Mouse (Mus musculus) midbrain, embryonic 12.5 days (tissue): ENCODE results near the gene Spns1. TPM values are rescaled to one million over a fixed set of nuclear protein-coding genes. Genes with fewer than 3 reads are reported as not detected.

Experiments used
- ATAC-seq: fragments of 200-750 bp; cut with Nextera tagmentation; 2 replicates; pipeline ENCODE4 v1.8.0; 2017; ENCODE audit warnings: low read depth, moderate TSS enrichment, moderate library complexity; ENCODE audit not compliant: low FRiP score
- H3K27ac ChIP-seq: fragments of 300-500 bp; sonication (generic); replicated peaks from 2 replicates; pipeline ENCODE4 v1.5.1; 2016; ENCODE audit warnings: mild to moderate bottlenecking
- H3K27me3 ChIP-seq: fragments of 300-500 bp; sonication (generic); 2 replicates; pipeline ENCODE4 v1.6.1; 2016; ENCODE audit warnings: mild to moderate bottlenecking
- H3K36me3 ChIP-seq: fragments of 300-500 bp; sonication (generic); 2 replicates; pipeline ENCODE4 v1.6.1; 2016
- H3K4me1 ChIP-seq: fragments of 300-500 bp; sonication (generic); 2 replicates; pipeline ENCODE4 v1.6.1; 2016
- H3K4me2 ChIP-seq: fragments of 300-500 bp; sonication (generic); replicated peaks from 2 replicates; pipeline ENCODE4 v1.6.1; 2016; ENCODE audit warnings: mild to moderate bottlenecking, moderate library complexity
- H3K4me3 ChIP-seq: fragments of 300-500 bp; sonication (generic); 2 replicates; pipeline ENCODE4 v1.5.1; 2016; ENCODE audit warnings: mild to moderate bottlenecking
- H3K9ac ChIP-seq: fragments of 300-500 bp; sonication (generic); replicated peaks from 2 replicates; pipeline ENCODE4 v1.6.1; 2016; ENCODE audit warnings: mild to moderate bottlenecking, moderate library complexity
- H3K9me3 ChIP-seq: fragments of 300-500 bp; sonication (generic); 2 replicates; pipeline ENCODE4 v1.6.1; 2016; ENCODE audit warnings: mild to moderate bottlenecking
- WGBS: fragments of 180-500 bp; shearing (Covaris S2); methylation state at CpG from one replicate; pipeline ENCODE4 v1.1.7; 2016; 5-methylcytosine and 5-hydroxymethylcytosine counted together
- polyA plus RNA-seq: library from polyadenylated mRNA; unstranded; fragments of >200 nt; fragmentation: Nextera tagmentation; extraction: Ambion mirVana; gene quantifications from 2 replicates; pipeline ENCODE4 v1.2.1, GENCODE M21; 2016

Gene Spns1
- polyA plus RNA-seq, 1 experiment from 2014 or later, result 66.9 TPM

DNA sequence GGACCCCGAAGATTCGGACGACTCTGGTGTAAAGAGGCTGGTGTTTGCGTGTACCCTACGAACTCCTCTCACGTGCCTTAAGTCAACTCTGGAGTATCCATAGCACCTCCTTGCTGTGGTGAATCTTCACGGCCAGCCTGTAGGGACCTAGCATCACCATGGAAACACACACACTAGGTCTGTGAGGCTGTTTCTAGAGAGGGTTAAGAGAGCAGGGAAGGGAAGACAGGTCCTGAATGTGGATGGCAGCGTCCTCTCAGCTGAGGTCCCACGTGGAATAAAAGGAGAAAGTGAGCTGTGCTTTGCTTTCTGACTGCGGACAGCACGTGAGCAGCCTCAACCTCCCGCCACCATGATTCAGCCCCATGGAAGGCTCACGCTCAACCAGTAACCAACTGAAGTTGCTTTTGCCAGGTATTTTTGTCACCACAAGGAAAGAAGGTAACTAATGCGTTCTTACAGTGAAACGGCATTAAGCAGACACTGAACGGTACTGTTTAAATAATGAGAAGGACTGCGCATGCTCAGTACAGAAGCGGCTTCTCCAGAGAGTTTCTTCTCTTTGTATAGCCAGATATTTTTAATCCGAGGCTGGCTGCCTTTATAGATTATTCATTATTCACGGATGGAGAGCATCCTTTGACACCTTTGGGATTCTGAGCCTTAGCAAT is 26.4 kb downstream of the Spns1 start:
- Histone ChIP-seq H3K4me3 (peak overlapping the region; percentile 15; the same call in 1 of the 2 replicates), H3K36me3 (no peaks in the 10 kb centered on the region), H3K9ac (no peak overlapping the region), H3K27me3 (no peaks in the 10 kb centered on the region), H3K4me2 (peak overlapping the region; percentile 27), H3K27ac (no peak overlapping the region; the same call in 1 of the 2 replicates), H3K4me1 (peaks cover 6% of the 10 kb centered on the region; the same call in 1 of the 2 replicates), H3K9me3 (no peaks in the 10 kb centered on the region)
- ATAC-seq, result no peak
- WGBS, result 60% methylated on average over 20 of the region's 20 CpGs

DNA sequence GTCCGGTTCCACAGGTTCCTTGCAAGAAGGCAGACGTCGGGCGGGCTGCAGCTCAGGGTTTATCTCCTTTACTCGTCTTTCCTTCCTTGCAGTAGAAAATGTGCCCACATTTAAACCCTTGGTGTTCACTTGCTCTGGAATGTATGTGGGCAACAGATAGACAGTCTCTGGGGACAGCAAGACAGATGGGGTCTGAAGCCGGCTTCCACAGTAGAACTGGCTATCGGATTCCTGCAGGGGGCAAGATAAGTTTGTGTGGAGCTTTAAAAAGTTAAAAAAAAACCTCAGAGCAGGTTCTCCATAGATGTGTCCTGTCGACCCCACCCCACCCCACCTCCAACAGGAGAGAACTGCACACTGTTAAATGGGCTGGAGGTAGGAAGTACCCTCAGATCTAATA is 29.0 kb downstream of the Spns1 start:
- H3K9me3 ChIP-seq, result no peaks in the 10 kb centered on the region
- no peak overlapping the region for H3K4me2 ChIP-seq
- no peak overlapping the region for H3K9ac ChIP-seq
- no peak for ATAC-seq
- no peak overlapping the region for H3K4me3 ChIP-seq
- 83% methylated on average over 8 of the region's 8 CpGs for WGBS
- H3K27ac ChIP-seq, result no peak overlapping the region
- peaks cover 6% of the 10 kb centered on the region; the same call in 1 of the 2 replicates for H3K4me1 ChIP-seq
- H3K36me3 ChIP-seq, result no peaks in the 10 kb centered on the region
- no peaks in the 10 kb centered on the region for H3K27me3 ChIP-seq

DNA sequence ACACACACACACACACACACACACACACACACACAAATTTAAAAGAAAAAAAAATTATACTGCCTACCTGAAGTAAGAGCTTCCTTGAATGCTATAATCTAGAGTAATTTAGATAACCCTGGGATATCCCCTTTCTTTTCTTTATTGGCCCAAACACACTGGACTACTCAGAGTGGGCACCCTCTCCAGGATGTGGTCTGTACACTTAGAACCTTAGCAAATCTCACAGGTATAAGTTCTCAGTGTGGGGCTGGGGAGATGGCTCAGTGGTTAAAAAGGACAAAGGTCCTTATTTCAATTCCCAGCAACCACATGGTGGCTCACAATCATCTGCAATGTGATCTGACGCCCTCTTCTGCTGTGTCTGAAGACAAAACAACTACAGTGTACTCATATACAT is 30.2 kb downstream of the Spns1 start:
- Histone ChIP-seq H3K4me1 (peaks cover 6% of the 10 kb centered on the region; the same call in 1 of the 2 replicates), H3K4me2 (no peak overlapping the region), H3K27ac (no peak overlapping the region), H3K4me3 (no peak overlapping the region), H3K27me3 (no peaks in the 10 kb centered on the region), H3K9me3 (no peaks in the 10 kb centered on the region), H3K9ac (no peak overlapping the region), H3K36me3 (no peaks in the 10 kb centered on the region)
- no peak for ATAC-seq
- WGBS, result 41% methylated on average over 1 of the region's 1 CpGs

DNA sequence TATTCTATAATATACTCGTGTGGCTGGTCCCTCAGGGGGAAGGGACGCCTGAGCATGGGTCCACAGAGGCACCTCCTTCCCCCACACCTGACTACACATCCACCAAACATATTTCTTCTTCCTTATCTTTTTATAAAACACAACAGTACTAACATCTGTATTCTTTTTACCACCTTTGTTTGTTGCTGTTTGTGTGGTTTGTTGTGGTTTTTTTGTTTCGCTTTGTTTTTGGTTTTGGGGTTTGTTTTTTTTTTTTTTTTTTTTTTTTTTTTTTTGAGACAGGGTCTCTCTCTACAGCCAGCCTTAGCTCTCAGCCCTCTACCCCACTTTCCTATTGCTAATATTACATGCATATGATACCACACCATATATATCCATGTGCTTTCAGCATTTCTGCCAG is 31.3 kb downstream of the Spns1 start:
- H3K9ac ChIP-seq, result no peak overlapping the region
- no peaks in the 10 kb centered on the region for H3K36me3 ChIP-seq
- WGBS, result 57% methylated on average over 2 of the region's 3 CpGs
- H3K4me2 ChIP-seq, result no peak overlapping the region
- H3K4me1 ChIP-seq, result no peaks in the 10 kb centered on the region
- H3K27me3 ChIP-seq, result no peaks in the 10 kb centered on the region
- no peak for ATAC-seq
- H3K9me3 ChIP-seq, result no peaks in the 10 kb centered on the region
- H3K4me3 ChIP-seq, result no peak overlapping the region
- H3K27ac ChIP-seq, result no peak overlapping the region

DNA sequence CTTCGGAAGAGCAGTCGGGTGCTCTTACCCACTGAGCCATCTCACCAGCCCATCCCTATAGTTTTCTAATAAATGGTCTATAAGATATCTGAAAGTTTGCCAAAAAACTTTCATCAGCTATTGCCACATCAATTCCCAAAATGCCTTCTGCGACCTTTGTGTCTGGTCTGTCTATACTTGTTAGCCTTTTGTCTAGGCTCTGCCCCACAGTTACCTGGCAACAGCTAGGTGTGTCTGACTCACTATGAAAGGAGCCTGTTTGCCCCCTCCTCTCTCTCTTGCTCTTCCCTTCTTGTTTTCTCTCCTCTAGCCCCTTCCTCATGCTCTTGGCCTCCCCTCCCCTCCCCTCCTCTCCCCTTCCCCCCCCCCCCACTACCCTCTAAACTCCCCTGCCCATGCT is 31.7 kb downstream of the Spns1 start:
- Histone ChIP-seq H3K4me3 (no peak overlapping the region), H3K4me2 (no peak overlapping the region), H3K9me3 (no peaks in the 10 kb centered on the region), H3K27me3 (no peaks in the 10 kb centered on the region), H3K36me3 (no peaks in the 10 kb centered on the region), H3K27ac (no peak overlapping the region), H3K4me1 (no peaks in the 10 kb centered on the region), H3K9ac (no peak overlapping the region)
- no peak for ATAC-seq
- 71% methylated on average over 3 of the region's 3 CpGs for WGBS

DNA sequence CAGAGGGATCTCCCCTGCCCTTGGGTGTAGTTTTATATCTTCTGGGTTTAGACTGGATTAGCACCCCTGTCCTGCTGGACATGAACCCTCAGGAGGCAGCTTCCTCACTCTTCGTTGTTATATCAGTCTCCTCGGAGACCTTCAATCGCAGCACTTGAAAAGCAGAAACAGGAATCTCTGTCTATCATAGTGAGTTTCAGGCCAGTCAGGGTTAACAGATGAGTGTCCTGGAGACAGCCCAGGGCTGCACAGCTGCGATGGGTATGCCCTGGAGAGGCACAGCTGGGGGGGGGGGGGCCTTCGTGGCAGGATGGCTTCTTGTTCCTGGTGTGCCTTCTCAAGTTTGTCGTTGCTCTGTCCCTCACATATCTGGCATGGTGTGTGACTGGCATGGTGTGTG is 36.4 kb downstream of the Spns1 start:
- Histone ChIP-seq H3K9me3 (no peaks in the 10 kb centered on the region), H3K4me1 (no peaks in the 10 kb centered on the region), H3K27ac (no peak overlapping the region), H3K36me3 (no peaks in the 10 kb centered on the region), H3K9ac (no peak overlapping the region), H3K27me3 (no peaks in the 10 kb centered on the region), H3K4me2 (no peak overlapping the region), H3K4me3 (no peak overlapping the region)
- WGBS, result 64% methylated on average over 6 of the region's 6 CpGs
- no peak for ATAC-seq

DNA sequence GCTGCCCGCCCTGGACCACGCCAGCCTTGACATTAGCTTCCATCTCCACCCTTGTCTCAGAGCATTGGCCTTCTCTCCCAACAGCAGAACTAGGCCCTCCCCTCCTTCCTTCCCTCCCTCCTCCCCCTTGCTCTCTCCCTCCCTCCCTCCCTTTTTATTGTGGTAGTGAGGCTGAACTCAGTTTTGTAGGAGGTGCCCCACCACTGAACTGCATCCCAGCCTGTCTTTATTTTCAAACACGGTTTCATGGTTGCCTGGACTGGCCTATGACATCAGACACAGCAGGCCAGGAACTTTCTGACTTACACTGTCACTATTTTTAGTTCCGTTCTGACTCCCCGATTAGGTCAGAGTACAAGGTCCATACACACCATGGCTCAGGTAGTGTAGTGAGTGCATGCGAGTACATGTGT is 37.0 kb downstream of the Spns1 start:
- WGBS, result 72% methylated on average over 6 of the region's 6 CpGs
- H3K9ac ChIP-seq, result no peak overlapping the region
- H3K27ac ChIP-seq, result no peak overlapping the region
- no peak overlapping the region for H3K4me3 ChIP-seq
- no peak overlapping the region for H3K4me2 ChIP-seq
- no peaks in the 10 kb centered on the region for H3K4me1 ChIP-seq
- no peaks in the 10 kb centered on the region for H3K27me3 ChIP-seq
- H3K36me3 ChIP-seq, result no peaks in the 10 kb centered on the region
- no peaks in the 10 kb centered on the region for H3K9me3 ChIP-seq
- no peak for ATAC-seq

DNA sequence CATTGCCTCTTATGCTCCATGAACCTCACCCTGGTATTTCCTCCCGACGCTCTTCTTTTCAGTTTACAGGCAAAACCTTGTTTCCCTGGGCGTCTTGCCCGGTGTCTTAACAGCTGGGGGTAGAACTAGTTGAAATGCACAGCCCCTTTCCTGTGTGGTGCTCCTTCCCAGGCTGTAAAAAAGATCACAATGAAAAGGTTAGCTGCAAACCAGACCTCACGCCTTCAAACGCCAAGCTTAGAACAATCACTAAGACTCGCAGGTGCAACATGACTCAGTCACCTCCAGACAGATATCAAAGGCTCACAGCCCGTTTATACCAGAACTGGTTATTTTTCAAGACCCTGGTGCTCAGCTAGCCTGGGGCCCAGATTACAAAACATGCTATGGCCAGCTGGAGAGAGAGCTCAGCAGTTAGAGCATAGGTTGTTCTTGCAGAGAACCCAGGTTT is 37.7 kb downstream of the Spns1 start:
- H3K27ac ChIP-seq, result no peak overlapping the region
- no peak overlapping the region for H3K4me2 ChIP-seq
- no peak overlapping the region for H3K9ac ChIP-seq
- WGBS, result 81% methylated on average over 8 of the region's 8 CpGs
- H3K9me3 ChIP-seq, result no peaks in the 10 kb centered on the region
- ATAC-seq, result no peak
- no peaks in the 10 kb centered on the region for H3K27me3 ChIP-seq
- H3K36me3 ChIP-seq, result no peaks in the 10 kb centered on the region
- no peaks in the 10 kb centered on the region for H3K4me1 ChIP-seq
- H3K4me3 ChIP-seq, result no peak overlapping the region

DNA sequence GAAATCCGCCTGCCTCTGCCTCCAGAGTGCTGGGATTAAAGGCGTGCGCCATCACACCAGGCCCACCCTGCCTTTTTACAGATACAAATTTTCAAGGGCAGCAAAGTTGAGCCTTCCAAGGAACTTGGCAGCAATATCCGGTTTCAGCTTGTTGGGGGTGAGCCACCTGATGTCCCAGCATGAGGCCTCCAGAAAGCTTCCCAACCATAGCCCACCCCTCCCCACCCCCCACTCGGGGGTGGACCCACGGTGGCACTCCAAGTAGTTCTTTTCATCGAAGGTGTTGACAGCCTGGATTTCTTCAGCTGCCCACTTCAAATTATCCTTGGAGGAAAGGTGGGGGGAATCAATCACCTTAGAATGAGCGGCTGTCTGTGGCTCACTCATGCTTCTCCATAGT is 38.3 kb downstream of the Spns1 start:
- 85% methylated on average over 8 of the region's 8 CpGs for WGBS
- no peak overlapping the region for H3K4me3 ChIP-seq
- no peak overlapping the region for H3K4me2 ChIP-seq
- no peaks in the 10 kb centered on the region for H3K4me1 ChIP-seq
- no peak overlapping the region for H3K27ac ChIP-seq
- H3K36me3 ChIP-seq, result no peaks in the 10 kb centered on the region
- ATAC-seq, result no peak
- no peaks in the 10 kb centered on the region for H3K27me3 ChIP-seq
- no peaks in the 10 kb centered on the region for H3K9me3 ChIP-seq
- no peak overlapping the region for H3K9ac ChIP-seq

DNA sequence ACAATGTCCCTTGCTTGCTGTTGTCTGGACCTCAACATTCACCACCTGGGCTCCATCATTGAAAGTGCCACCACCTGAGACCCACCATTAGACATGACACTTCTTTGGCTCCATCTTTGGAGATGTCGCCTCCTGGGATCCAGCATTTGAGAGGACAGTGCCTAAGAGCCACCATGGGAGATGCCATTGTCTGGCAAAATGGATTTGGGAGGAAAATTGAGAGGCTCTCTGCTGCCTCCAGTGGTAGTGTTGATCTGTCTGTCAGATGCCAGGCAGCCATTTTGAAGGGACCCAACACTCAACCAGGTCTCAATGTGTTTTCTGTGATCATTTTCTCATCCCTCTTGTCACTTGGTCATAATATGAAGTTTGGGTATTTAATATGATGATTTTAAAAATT is 41.7 kb downstream of the Spns1 start:
- Histone ChIP-seq H3K27ac (no peak overlapping the region), H3K27me3 (no peaks in the 10 kb centered on the region), H3K9me3 (no peaks in the 10 kb centered on the region), H3K9ac (no peak overlapping the region), H3K36me3 (no peaks in the 10 kb centered on the region), H3K4me1 (no peaks in the 10 kb centered on the region), H3K4me2 (no peak overlapping the region), H3K4me3 (no peak overlapping the region)
- no peak for ATAC-seq
- WGBS, result 88% methylated on average over 1 of the region's 1 CpGs

DNA sequence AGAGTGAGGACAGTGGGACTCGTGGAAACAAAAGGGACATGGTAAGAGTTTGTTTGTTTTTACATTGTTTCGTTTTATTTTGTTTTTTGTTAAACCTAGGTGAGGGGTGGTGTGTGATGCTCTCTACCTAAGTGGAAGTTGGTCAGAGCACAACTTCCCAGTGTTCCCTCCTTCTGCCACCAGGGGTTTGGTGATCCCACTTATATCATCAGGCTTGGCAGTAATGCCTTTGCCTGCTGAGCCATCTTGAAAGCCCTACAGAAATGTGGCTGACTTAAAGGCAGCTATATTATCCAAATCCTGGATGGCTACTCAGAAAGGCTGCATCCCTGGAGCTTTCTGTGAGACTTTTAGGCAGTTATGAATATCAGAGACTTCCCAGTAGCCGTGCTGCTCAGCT is 44.6 kb downstream of the Spns1 start:
- no peak for ATAC-seq
- Histone ChIP-seq H3K36me3 (no peaks in the 10 kb centered on the region), H3K4me3 (no peak overlapping the region), H3K27me3 (no peaks in the 10 kb centered on the region), H3K4me2 (no peak overlapping the region), H3K9ac (no peak overlapping the region), H3K4me1 (no peaks in the 10 kb centered on the region), H3K9me3 (no peaks in the 10 kb centered on the region), H3K27ac (no peak overlapping the region)
- 77% methylated on average over 3 of the region's 3 CpGs for WGBS

DNA sequence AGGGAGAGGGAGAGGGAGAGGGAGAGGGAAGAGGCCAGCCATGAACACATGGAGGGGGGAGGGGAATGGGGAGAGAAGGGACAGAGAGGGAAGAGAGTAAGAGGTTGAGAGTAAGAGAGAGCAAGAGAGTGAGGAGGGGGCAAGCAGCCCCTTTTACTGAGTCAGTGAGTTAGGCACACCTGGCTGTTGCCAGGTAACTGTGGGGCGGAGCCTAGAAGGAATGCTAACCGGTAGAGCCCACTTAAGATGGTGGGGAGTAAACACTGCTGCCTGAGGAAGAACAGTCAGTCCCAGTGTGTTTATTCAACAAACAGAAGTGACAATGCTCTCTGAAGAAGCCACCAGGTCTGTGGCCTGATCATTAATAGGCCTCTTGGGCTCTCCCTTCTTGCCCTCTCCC is 46.6 kb downstream of the Spns1 start:
- H3K36me3 ChIP-seq, result no peaks in the 10 kb centered on the region
- H3K27ac ChIP-seq, result no peak overlapping the region
- H3K9ac ChIP-seq, result no peak overlapping the region
- no peaks in the 10 kb centered on the region for H3K4me1 ChIP-seq
- WGBS, result 58% methylated on average over 2 of the region's 2 CpGs
- ATAC-seq, result no peak
- H3K4me3 ChIP-seq, result no peak overlapping the region
- H3K27me3 ChIP-seq, result 0 out of 2 replicates have a peak, but pooled peaks cover 3% of the 10 kb centered on the region
- H3K4me2 ChIP-seq, result no peak overlapping the region
- no peaks in the 10 kb centered on the region for H3K9me3 ChIP-seq
